Mouse (Mus musculus) c-Kit-positive CD71-negative TER-119-negative erythroid progenitor cells, embryonic 14.5 days (primary cell): ENCODE data around the gene Ilf3.

ENCODE experiments used
- DNase-seq: peaks from one replicate; pipeline ENCODE4 v3.0.0-alpha.2; 2013; ENCODE audit warnings: low read depth

The Ilf3 gene

DNA sequence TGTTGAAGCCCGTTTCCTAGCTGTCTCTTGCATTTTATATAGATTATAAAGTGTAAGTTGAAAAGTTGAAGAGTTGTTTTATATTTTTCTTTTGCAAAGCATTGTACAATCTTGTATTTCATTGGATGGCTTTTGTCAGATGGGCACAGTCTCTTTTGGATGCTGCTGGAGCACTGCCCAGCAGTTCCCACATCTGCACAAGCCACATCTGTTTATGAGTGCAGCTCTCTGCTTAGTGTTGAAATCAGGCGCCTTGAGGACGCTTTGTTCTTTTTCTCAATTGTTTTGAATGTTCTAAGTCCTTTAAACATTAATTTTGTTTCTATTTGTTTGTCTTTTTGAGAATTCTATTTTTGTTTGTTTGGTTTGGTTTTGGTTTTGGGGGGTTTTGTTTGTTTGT lies 70.5 kb downstream of the Ilf3 start:
- DNase-seq: no peak

DNA sequence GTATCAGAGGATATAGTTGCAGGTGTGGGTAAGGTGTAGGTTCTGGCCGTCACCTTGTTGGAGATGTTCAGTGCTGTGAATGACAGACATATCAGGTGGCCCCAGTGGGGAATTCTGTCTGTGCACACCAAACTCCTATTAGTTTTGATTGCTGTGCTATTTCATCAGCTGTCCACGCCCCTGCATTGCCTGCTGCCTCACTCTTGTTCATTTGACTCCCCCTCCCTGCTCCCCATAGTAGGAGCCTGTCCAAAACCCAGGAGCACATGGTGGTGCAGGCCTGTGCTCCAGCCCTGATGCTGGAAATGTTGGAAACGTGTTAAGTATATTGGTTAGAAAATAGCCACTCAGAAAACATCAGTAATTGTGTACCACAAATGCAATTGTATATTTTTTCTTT lies 71.8 kb downstream of the Ilf3 start:
- DNase-seq: no peak

DNA sequence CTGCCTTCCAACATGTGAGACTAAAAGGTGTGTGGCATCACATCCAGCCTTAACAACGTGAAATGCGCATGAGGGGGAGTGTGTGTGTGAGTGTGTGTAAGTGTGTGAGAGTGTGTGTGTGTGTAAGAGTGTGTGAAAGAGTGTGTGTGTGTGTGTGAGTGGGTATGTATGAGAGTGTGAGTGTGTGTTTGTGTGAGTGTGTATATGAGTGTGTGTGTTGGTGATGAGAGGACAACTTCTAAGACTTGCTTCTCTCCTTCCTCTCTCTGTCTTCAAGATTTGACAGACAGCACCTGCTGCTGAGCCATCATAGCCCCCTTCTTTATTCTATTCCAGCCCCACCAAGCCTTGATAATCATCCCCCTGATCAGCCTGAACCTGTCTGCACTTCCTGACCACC lies 72.2 kb downstream of the Ilf3 start:
- no peak for DNase-seq

DNA sequence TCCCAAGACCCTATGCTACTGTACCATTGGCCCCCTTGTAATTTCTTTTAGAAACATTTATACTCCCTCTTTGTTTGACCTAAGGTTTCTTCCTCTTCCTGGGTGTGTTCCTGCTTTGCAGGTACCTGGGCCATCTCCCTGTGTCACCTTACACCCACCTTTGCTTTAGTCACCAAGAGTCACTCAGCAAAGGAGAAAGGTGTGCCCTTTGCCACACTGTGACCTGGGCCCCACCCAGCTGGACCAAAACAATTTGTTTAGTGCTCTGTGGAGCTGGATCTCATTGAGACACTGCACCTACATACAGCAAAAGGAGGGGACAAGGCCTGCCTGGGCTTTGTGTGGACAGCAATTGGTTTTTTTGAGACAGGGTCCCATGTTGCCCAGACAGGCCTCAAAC lies 72.7 kb downstream of the Ilf3 start:
- DNase-seq: no peak

DNA sequence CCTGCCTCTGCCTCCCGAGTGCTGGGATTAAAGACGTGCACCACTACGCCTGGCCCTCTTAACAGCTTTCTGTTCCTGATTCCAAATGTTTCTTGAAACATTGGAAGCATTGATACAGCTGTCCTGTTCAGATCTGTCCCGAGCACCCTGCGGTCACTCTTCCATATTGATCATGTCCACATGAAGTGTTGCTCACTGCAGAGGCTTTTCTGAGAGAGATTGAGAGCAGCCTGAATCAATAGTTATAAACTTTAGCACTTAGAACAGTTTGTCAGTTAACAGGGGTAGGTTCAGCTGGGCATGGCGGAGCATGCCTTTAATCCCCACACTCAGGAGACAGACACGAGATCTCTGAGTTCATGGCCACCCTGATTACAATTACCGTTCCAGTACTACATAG lies 76.2 kb downstream of the Ilf3 start:
- no peak for DNase-seq

DNA sequence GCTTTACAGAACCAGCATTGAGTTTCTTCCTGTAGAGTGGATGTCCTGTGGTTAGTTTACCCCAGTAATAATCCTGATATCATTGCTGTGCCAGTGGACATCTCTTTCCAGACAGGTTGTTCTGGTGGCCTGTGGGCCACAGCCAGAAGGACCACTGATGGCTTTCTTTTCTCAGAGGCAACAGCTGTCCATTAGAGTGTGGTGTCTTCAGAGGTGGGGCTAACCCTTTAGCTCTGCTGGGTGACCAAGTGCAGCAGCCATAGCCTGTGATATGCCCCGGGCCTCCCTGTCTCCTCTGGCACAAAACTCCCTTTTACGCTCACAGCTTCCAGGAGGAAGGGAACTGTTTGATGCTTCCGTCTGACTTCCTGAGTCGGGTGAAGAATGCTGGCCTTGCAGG lies 76.9 kb downstream of the Ilf3 start:
- no peak for DNase-seq

DNA sequence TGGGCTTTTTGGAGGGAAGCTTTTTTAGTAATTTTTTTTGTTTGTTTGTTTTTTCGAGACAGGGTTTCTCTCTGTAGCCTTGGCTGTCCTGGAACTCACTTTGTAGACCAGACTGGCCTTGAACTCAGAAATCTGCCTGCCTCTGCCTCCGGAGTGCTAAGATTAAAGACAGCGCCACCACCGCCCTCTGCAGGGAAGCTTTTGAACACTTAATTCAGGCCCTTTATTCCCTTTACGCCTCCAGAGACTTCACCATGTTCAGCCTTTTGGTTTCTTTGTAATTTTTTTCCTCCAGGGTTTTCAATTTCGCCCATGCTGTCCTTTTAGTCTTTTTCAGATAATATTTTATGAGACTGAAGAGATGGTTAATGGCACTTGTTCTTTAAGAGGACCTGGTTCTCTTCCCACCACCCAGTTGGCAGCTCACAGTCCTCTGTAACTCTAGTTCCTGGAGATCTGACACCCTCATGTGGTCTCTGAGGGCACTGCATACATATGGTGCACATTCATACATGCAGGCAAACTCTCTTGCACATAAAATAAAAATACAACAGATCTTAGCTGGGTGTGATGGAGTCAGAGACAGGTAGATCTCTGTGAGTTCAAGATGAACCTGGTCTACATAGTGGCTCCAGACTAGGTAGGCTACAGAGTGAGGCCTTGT lies 77.5 kb downstream of the Ilf3 start:
- no peak for DNase-seq

DNA sequence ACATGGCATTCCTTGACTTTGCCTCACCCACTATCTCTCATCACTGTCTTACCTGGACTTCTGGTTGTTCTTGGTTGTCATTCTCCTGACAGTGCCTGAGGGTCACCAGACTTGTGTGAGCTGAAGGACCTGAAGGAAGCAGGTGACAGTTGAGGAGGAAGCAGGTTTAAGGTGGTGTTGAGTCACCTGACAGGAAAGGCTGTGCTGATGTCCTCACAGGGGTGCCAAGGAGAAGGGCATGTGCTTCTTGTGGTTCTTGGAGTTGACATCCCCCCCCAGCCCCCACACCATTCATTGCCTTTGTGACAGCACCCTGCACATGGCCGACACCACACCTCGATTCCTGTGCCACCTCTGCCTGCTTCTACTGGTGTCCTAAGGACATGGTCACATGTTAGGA lies 80.1 kb downstream of the Ilf3 start:
- no peak for DNase-seq

DNA sequence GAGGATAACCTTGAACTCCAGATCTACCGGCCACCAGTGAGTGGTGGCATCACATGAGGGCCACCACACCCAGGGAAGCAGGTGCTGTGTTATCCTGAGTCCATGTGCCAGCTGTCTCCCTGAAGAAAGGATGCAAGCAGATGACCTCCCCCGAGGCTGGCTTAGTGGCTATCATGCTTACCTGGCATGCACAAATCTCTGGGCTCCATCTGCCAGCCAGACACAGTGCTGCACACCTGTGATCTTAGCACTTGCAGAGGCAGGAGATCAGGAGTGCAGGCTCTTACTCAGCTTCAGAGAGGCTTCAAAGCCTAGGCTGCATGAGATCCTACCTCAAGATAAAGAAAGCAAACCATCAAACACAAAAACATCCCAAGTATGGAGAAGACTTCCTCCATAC lies 82.0 kb downstream of the Ilf3 start:
- no peak for DNase-seq

DNA sequence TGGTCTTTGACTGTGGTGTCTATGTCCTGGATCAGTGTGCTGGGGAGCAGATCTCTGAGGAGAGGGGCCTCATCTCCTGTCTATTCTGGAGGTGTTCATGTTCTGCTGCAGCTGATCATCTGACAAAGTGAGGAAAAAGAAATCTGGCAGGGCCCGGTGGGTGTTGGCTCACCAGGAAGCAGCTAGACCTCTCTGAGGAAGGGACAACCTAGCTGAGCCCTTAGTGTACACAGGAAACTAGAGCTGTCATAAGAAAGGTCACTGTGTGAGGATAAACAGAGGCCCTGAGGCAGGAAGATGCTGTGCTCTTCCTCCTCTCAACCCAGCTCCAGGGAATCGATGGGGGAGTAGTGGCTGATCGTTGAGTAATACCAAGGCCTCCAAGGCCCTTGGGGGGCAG lies 82.6 kb downstream of the Ilf3 start:
- no peak for DNase-seq

DNA sequence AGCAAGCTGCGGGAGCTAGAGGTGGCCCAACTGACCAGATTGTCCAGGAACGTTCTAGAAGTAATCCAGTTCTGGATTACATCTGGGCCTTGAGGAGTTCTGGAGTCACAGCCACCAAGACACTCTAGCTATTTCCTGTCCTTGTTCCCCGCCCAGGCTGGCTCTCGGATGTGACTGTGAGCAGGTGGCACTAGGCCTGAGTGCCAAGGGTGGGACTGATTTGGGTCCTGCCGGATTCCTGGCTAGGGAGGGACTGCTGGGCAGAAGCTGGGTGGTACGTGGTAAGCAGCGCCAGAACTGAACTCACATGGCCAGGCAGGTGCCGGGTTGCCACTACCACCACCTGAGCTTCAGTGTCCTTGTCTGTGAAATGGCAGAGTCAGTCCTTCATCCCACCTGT lies 83.7 kb downstream of the Ilf3 start:
- DNase-seq: no peak

DNA sequence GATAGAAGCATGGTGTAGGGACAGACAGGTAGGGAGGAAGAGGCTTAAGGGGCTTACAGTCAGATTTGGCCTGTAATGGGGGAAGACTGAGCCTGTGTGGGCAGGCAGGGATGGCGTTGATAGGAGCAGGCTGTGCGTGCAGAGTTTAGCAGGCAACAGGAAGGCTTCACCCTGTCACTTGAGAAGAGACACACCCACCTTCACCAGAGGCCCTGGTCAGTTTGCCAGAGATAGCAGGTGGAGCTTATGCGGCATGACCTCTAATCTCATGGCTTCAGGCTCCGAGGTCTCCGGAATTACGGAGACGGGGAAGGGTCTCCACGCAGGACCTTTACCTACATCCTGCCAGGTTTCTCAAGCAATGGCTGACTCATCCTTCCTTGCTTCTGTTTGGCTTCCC lies 84.2 kb downstream of the Ilf3 start:
- DNase-seq: no peak

DNA sequence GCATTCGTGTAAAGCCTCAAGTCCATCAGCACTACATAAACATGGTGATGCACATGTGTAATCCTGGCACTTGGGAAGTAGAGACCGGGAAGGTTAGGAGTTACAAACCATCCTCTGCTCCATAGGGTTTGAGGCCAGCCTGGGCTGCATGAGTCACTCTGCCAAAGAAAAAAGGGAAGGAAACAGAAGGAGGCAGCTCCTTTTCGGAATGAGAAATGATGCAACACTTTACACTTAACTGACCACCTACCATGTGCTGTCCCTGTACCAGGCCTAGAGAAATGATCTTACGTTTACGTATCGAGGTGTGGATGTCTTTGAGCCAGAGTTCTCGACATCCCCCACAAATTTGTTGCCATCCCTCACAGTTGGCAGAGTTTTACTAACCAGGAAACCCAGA lies 85.3 kb downstream of the Ilf3 start:
- DNase-seq: peak; percentile 31

DNA sequence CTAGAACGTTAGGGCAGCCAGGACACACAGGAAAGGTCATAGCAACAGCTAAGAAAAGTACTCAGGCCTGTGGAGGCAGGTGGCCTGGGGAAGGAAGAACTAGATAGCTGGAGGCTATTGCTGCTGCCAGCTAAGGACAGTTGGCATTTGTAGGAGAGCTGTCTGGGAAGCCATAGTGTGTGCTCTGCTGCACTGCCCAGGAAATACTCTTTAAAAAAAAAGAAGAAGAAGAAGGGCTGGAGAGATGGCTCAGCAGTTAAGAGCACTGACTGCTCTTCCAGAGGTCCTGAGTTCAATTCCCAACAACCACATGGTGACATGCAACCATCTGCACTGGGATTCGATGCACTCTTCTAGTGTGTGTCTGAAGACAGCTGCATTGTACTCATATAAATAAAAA lies 85.8 kb downstream of the Ilf3 start:
- DNase-seq: no peak

DNA sequence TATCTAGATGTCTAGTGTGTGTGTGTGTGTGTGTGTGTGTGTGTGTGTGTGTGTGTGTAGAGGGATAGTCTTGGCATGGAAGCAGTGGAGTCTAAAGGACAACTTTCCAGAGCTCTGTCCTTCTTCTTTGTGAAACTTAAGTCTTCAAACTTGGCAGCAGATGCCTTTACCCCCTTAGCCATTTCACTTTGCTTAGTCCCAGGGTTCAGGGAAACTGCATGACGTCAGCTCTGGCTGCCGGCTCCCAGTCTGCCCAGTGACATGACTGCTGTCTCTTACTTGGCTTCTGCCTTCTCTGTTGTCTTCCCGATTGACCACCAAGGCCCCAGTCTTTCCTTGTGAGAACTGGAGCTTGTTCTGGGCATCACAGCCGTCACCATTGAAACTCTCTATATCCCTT lies 86.9 kb downstream of the Ilf3 start:
- DNase-seq: no peak
